Mouse (Mus musculus) urinary bladder, postnatal 36 days (tissue): ENCODE measurements around the gene Eif3d.
A peak's percentile ranks its signal among the peaks of the same experiment; 100 is the strongest.

Experiments used
- DNase-seq, 2 experiments: peaks; one replicate each; pipeline ENCODE4 v3.0.0; 2022; ENCODE audit warnings: low spot score in 2 of 2, mixed read lengths in 1 of 2

Gene Eif3d

DNA sequence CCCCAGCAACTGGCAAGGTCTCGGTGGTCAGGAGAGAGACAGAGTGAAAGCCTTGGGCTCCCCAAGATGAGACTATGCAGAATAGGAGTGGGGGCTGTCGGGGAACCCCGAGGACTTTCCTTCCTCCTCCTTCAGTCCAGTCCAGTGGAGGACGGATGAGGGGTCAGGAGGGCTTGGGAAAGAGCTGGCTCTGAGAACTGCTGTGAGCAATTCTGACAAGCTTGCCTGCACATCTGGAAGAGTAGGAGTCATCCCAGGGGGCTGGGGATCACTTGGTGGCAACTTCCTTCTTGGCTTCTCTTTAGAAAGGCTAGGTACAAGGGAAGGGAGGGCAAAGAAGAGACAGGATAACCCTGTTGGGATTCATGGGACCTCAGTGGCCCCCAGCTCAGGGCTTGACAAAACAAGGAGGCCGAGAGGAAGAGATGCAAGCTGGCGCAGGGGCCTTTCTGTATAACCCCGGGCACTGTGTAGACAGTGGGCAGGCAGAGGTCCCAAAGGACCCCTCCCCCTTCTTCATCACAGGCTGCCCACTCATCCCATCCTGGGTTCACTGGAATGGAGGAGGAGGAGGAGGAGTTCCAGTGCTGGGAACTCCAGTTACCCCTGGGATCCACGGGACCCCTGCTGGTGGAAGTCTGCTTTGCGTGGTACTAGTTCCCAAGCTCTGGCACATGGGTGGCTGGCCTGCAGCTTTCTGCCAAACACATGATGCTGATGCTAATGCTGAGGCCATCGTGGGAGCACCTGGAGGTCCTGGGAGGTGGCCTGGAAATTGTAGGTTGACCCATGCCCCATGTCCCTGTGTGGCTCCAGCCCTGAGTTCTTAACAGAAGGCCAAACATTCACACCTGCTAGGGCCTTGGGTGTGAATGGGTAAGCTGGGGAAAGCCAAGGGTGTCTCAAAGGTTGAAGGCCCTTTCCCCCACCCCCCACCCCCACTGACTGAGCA, 49.8 kb downstream of the Eif3d start:
- no peak for DNase-seq

DNA sequence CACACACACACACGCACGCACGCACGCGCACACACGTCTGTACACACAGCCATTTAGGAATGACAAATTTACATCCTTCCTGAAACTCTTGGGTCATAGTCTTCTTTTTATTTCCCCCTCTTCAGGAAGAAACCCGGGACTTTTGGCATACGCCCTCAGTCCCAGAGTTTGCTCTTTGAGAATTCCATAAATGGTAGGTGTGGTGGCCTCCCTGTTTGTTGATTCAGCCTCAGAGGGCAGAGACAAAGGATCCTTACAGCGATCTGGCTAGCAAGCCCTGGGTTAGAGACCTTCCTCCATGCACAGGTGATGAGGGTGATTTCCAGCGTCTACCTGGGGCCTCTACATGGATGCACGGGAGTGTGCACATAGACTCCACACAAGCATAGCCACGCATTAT, 51.2 kb downstream of the Eif3d start:
- no peak for DNase-seq

DNA sequence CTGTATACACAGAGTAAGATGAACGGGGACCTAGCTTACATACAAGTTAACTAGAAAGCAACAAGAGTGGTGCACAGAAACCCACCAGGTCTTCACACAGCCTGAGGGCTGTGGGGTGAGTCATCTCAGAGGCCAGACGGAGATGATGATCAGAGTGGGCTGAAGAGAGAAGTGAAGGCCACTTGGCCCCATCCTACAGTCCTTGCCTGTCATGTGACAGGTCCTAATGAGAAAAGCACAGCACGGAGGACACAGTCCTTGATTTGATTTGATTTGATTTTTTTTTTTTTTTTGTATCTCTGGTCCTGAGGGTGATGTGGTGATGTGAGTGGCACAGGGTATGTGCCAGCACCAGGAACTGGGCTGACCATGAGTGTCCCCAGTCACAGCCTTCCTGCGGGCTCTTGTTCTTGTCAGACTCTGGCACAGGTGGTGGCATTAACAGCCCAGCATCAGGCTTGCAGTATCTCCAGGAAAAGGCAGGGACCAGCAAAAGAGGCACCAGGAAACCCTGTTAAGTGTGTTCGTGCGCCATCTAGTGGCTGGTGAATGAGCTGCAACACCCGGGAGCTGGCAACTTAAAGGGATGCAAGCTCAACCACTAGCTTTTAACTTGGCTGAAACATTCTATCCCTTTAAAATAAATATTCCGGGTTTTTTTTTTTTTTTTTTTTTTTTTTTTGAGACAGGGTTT, 53.6 kb downstream of the Eif3d start:
- peak; percentile 86 to 90 for DNase-seq

DNA sequence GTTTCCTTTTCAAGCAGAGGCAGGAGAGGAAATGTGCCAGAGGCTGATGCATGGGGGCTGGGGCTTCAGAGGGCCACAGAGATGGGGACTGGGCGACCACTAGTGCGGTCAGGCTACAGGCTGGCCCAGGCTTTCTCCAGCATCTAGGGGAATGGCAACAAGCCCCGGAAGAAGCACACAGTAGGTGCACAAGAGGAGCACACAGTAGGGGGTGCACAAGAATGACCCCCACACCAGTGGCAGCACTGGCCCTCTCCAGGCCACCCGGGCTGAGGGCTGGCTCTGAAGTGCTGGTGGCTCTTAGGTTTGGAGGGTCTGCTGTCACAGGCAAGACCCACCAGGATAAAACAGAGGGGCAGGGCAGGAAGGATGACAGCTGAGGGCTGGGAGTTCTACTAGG, 55.3 kb downstream of the Eif3d start:
- no peak for DNase-seq

DNA sequence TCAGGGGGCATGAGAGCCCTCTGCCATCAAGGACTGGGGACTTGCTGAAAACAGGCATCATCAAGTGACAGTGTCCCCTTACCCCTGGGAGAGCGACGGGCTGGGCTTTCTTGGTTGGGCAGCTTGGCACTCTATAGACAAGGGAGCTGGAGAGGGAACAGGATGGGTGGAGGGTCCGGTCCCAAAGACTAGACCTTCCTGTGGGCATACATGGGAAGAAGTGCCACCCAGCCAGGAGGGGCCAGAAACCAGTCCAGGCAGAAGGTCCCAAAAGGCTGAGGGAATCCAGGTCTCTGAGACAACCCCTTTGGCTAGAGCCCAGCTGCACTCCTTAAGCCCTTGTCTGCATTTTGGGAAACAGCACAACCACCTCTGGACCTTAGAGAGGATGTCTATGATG, 56.1 kb downstream of the Eif3d start:
- no peak for DNase-seq

DNA sequence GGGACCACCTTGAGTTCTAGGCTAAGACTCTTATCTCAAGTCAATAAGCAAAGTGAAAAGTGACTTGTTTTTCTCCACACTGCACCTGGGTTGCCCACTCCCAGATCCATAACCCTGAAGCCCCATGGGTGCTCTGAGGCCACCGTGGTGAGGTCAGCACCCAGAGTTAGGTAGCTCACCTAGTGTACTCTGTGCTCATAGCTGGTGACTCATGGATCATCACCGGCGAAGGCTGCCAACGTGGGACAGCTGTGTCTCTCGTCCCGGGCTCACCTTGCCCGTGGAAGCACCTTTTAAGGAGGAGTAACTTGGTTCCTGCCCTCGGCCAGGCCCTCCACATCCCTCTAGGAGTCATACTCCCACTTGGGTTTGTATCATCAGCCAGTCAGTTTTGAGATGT, 57.6 kb downstream of the Eif3d start:
- no peak for DNase-seq

DNA sequence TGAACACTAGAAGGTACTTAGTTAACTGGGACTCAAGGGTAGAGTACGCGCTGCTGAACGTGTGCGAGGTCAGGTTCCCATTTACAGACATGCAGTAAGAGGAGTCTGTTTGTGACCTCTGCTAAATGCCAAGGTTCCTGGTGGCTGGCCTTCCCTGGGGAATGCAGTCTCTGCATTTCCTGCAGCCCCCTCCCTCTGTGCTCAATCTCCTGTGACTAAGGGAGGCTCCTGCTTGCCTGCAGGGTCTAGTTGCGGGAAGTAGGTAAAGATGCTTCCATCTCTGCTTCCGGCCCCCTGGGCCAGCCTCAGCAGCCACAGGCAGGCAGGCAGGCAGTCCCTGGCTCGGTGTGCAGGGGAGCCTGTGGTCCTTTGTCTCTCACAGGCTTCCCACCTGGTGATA, 58.0 kb downstream of the Eif3d start:
- DNase-seq = no peak

DNA sequence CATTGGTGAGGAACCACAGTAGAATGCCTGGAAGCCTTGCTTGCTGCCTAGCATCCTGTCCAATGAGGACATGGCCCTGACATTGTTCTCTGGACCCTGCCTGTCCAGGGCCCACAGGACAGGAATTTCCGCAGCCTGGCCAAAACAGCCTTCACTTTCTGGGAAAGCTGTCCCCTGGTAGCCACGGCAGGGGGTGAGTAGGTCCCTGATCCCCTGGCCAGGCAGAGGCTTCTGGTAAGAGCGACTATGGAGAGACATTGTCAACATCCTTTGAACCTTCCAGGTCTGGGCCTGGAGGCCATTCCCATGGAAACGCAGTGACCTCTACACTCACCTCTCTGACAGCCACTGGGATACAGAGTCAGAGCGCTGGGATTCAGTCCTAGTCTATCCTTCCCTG, 58.6 kb downstream of the Eif3d start:
- no peak for DNase-seq

DNA sequence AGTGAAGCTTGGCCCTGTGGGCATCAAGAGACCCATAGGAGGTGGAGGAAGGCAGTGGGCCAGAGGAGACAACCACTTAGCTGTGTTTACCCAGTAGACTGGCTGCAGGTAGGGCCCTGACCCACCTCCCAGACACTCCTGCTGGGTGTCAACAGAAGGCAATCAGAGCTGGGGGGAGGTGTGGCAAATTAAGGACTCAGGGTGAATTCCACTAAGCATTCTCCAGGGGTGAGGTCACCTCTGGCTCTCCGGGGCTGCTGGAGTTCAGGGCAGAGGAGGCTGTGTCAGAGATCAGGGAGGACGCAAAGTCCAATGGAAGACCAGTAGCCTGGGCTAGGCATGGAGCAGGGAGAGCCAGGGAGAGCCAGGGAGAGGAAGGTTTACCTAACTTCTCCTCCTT, 59.5 kb downstream of the Eif3d start:
- no peak for DNase-seq
